Mouse (Mus musculus) layer of hippocampus, adult 2 months (tissue): ENCODE data around the gene Ifnar1. TPM values are rescaled to one million over a fixed set of nuclear protein-coding genes. Genes with fewer than 3 reads are reported as not detected.

Source experiments
- DNase-seq, 2 experiments: peaks; one replicate each; pipeline ENCODE4 v3.0.0; 2022; ENCODE audit warnings: low spot score in 2 of 2
- H3K27ac ChIP-seq: fragments of 200-600 bp; 2 replicates; pipeline ENCODE4 v1.8.1; 2022
- H3K4me3 ChIP-seq: fragments of 200-600 bp; 2 replicates; pipeline ENCODE4 v1.8.1; 2022; ENCODE audit warnings: mild to moderate bottlenecking
- CTCF ChIP-seq: fragments of 200-600 bp; conservative IDR thresholded peaks from 2 replicates; pipeline ENCODE4 v1.8.1; 2022; ENCODE audit warnings: antibody characterized with exemption, mild to moderate bottlenecking, moderate library complexity
- total RNA-seq, 2 experiments: library from RNA; stranded (reverse); gene quantifications; 2 replicates each; pipeline ENCODE4 v1.2.3; 2021

Gene Ifnar1
- total RNA-seq, 2 experiments from 2014 or later: 42.2 to 45.9 TPM

DNA sequence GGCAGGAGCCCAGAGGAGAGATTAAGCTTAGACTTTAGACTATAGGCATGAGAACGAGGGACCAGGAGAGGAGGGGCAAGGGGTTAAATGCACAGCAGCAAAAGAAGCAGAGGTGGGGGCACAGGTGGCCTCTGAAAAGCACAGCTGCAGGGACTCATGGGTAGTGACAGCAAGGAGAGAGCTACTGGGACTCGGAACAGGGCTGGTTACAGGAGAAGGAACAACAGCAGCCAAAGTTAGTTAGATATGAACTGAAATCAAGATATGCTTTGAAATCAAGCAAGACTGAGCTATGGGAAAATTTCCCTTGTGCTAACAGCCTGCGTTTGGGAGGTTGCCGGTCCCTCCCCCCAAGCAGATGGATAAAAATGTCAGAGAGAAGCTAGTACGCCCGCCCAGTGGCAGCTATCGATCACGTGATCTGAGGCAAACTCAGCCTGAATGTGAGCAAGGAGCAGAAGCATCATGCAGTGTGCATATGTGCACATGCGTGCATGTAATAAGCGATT is 56.6 kb downstream of the Ifnar1 start:
- peak; percentile 69 to 84 for DNase-seq
- no peak for TF ChIP-seq CTCF
- no peak overlapping the region for H3K4me3 ChIP-seq
- peak overlapping the region; percentile 78 for H3K27ac ChIP-seq

DNA sequence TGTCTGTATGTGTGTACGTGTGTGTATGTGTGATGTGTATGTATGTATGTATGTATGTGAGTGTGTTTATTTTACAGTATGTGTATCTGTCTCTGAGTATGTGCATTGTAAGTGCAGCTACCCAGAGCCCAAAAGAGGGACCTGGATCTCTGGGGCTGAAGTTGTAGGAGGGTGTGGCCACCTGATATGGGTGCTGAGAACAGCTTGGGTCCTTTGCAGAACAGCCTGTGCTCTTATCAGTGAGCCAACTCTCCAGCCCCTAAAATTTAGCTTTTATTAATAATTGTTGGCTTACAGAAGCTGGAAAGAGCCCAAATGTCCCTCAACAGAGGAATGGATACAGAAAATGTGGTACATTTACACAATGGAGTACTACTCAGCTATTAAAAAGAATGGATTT is 58.6 kb downstream of the Ifnar1 start:
- DNase-seq: no peak
- TF ChIP-seq CTCF: no peak
- H3K27ac ChIP-seq: no peak overlapping the region
- no peak overlapping the region for H3K4me3 ChIP-seq

DNA sequence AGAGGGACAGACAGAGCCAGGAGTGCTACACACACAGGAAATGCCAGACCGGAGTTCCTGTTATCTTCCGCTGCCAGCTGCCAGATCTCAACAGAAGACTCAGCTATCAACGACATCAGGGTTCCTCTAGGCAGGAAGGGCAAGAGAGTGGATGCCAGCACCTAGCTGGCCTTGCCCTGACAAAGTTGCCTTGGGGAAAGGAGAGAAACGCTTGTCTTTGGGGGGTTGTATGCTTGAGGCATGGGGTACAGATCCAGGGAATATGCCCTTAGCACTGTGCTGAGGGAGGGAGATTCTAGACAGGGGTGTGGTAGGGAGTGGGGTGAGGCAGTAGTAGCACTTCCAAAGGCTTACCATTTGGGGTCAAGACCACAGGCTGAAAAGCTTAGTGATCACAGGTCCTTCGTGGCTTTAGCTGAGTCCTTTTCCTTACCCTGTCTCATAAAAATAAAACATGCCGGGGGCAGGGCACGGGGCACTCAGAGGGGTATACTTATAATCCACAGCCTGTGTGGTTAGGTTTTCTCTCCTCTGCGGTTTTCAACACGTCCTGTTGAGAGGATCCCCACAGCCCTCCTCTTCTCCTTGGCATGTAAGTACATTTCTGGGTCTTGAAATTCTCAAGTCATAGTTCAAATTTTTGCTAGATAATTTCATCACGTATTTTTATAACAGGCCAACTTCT is 60.7 kb downstream of the Ifnar1 start:
- TF ChIP-seq CTCF: no peak
- Histone ChIP-seq H3K27ac (peak overlapping the region; percentile 98; the same call in 1 of the 2 replicates), H3K4me3 (no peak overlapping the region)
- DNase-seq: no peak

DNA sequence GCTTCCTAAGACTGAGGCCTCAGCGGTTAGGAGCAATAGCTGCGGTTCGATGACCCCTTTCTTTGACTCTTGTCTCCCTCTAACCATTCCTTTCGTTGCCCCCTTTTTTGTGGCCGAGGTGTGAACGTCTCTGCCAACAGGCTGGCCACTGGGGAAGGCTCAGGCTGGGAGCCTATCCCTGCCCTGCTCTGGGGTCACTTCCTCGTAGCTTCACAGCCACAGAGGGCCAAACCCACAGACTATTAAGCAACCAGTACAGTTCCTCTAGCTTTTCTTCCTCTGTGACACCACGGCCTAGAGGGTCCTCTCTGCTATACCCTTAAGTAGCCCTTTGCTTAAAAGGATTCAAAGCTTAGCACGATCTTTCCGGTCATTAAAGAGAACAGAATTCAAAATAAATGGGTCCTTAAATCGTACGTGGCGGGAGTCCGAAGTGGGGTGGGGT is 61.4 kb downstream of the Ifnar1 start:
- DNase-seq: no peak
- TF ChIP-seq CTCF: no peak
- Histone ChIP-seq H3K4me3 (peak overlapping the region; percentile 98), H3K27ac (peak overlapping the region; percentile 98)

DNA sequence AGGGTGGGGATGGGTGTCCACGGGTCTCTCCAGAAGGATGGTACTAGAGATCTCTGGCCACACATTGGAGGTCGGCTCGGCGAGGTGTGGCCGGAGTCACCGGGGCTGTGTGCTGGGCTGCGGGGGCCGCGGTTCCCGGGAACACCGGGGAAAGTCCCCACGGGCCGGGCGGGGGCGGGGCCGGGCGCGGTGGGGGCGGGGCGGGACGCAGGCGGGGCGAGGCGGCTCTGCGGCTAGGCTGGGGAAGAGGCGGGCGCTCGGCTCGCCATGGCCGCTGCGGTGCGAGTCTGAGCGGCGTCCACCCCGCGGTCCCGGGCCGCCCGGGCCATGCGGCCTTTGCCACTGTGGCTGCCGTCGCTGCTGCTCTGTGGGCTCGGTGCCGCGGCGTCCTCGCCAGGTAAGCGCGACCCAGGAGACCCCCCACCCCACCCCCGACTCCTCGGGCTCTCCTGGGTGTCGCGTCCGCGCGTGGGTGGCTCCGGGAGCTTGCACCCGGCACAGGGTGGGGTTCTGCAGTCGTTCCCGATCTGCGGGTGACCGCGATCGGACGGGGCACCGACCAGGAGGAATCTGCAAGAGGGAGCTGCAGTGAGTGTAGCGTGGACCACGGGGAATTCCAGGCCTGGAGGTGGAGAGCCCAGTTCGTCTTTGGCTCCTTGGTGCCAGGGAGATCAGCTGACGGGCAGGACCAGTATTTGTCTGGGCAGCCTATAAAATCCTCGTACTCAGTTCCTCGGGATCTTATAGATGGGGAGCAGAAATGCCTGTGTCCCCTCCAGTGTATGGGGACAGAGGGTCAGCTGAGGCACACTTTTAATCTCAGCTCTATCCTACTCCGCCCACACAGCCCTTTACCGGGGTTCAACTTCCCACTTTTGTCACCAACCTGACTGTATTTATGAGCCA is 62.1 kb downstream of the Ifnar1 start, which contains the start of gene Ifngr2:
Gene Ifngr2 (plus strand): TSS at position 237 of the 906 bp plus-strand sequence.
- DNase-seq: peak in 1 of 2 experiments; percentile 42
- no peak for TF ChIP-seq CTCF
- Histone ChIP-seq H3K4me3 (peak within 1 kb of the TSS; percentile 98), H3K27ac (peak within 1 kb of the TSS; percentile 98)

DNA sequence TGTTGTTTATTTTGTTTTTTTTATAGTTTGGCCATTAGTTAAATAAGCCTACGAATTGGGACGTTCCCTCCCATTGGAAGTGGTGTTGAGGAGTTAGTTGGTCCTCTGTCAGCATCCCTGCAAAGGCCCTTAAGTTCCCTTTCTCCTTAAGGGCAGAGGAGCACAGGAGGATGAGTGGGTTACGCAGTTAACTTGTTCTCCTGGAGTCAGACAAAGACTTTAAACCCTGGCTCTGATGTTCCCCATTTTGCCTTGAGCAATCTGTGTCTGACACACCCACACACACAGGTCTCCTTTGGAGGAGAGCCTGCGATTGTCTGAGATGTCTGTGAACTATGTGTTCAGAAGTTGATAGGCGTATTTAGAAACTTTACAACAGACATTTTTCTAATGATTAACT is 62.9 kb downstream of the Ifnar1 start:
- H3K4me3 ChIP-seq: peak overlapping the region; percentile 98
- DNase-seq: no peak

DNA sequence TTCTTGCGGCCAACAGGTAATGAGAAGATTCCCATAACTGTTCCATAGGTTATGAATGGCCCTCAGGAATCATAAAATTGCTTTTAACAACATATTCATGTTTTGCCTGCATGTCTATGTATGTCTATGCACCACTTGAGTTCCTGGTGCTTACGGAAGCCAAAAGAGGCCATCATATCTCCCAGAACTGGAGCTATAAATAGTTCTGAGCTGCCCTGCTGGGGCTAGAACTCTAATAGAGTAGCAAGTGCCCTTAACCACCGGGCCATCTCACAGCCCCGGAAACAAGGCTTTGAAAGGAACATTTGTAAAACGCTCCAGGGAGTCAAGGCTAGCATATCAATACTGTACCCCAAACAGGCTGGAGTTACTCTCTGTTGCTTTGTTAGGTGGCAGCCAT is 63.5 kb downstream of the Ifnar1 start:
- peak overlapping the region; percentile 98; the same call in 1 of the 2 replicates for H3K27ac ChIP-seq
- DNase-seq: no peak
- H3K4me3 ChIP-seq: peak overlapping the region; percentile 98
- no peak for TF ChIP-seq CTCF

More for the DNA sequence above, 62.9 kb downstream of the Ifnar1 start:
- no peak for TF ChIP-seq CTCF
- H3K27ac ChIP-seq: peak overlapping the region; percentile 98; the same call in 1 of the 2 replicates

DNA sequence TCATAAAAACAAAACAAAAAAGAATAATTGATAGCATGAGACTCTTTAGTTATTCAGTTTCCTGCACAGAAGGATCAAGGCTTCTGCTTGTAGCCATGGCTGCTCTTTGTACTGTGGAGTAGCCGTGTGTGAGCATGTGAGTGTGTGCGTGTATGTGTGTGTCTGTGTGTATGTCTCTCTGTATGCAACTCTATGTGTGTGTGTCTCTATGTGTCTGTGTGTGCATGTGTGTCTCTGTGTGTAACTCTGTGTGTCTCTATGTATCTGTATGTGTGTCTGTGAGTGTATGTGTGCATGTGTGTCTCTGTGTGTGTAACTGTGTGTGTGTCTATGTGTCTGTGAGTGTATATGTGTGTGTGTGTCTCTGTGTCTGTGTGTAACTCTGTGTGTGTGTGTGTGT is 64.0 kb downstream of the Ifnar1 start:
- TF ChIP-seq CTCF: no peak
- H3K27ac ChIP-seq: peak overlapping the region; percentile 98; the same call in 1 of the 2 replicates
- no peak for DNase-seq
- peak overlapping the region; percentile 98 for H3K4me3 ChIP-seq

DNA sequence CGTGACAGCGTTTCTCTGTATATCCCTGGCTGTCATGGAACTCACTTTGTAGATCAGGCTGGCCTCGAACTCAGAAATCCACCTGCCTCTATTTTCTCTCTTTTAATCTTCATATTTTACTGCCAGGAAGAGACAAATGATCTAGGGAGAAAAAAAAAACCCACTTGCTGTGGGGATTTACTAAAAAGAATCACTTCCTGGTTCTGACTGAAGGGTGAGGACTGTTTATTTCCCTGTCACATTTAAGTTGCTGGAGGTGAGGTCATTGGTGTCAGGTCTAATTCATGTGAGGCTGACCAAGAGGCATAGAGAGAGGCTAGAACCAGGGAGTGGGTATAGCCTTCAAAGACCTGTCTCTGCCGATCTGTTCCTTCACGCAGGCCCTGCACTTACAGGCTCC is 64.6 kb downstream of the Ifnar1 start:
- no peak overlapping the region for H3K27ac ChIP-seq
- no peak for TF ChIP-seq CTCF
- DNase-seq: no peak
- no peak overlapping the region for H3K4me3 ChIP-seq

DNA sequence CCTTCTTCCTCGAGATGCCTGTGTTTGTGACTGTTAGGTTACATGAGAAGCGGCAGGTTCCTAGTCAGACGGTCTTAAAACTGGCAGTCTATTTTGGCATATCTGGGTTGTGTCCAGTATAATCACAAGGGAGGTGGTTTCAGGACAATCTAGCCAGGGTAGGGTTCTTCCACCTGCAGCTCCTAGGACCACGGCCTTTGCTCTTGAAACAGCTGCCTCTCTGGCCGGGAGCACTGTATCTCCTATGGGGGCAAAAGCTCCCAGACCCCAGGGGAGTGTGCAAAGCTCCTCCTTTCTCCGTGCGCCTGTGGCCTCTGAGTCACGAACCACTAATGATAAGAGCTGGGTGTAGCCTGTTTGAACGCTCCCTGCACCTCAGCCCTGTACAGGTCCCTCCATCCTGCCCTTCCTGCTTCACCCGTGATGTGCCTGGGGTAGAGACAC is 66.1 kb downstream of the Ifnar1 start:
- no peak for DNase-seq

DNA sequence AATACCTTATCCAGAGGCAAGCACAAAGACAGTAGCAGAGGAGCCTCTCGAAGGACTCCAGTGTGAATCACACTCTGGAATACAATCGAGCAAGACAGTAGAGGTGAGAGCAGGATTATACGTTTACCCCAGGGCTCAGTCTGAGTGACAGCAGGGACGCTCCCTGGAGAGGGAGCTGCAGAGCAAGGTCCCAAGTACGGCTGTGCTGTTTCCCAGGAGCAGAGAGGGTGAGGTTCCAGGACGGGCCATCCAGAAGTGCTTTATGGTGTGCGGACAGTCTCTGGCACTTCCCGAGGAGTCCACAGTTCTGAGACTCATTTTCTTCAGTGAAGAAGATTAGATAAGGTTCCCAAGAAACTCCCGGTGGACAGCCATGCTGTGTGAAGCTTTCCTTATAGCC is 67.0 kb downstream of the Ifnar1 start:
- no peak for DNase-seq
- no peak for TF ChIP-seq CTCF
- H3K27ac ChIP-seq: no peak overlapping the region

More for the DNA sequence above, 66.1 kb downstream of the Ifnar1 start:
- Histone ChIP-seq H3K4me3 (no peak overlapping the region), H3K27ac (no peak overlapping the region)
- TF ChIP-seq CTCF: no peak

DNA sequence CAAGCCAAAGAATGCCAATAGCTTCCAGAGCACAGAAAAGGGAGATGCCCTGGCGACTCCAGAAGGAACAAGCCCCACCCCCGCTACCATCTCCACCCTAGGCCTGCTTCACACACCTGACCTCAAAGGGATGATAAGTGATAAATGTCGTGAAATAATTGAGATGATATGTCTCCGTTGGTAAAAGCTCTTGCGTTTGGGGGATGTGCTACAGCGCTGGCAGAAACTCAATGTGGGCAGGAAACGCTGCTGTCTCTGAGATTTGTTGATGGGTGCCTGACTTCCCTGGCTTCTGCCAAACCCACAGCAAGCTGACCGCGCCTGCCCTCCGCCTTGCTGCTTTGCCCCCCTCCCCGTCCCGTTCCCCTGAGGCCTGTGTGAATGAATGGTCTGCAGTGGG is 68.6 kb downstream of the Ifnar1 start:
- DNase-seq: no peak
- no peak for TF ChIP-seq CTCF
- H3K4me3 ChIP-seq: peak overlapping the region; percentile 17; the same call in 1 of the 2 replicates
- H3K27ac ChIP-seq: peak overlapping the region; percentile 32; the same call in 1 of the 2 replicates

More for the DNA sequence above, 67.0 kb downstream of the Ifnar1 start:
- no peak overlapping the region for H3K4me3 ChIP-seq

DNA sequence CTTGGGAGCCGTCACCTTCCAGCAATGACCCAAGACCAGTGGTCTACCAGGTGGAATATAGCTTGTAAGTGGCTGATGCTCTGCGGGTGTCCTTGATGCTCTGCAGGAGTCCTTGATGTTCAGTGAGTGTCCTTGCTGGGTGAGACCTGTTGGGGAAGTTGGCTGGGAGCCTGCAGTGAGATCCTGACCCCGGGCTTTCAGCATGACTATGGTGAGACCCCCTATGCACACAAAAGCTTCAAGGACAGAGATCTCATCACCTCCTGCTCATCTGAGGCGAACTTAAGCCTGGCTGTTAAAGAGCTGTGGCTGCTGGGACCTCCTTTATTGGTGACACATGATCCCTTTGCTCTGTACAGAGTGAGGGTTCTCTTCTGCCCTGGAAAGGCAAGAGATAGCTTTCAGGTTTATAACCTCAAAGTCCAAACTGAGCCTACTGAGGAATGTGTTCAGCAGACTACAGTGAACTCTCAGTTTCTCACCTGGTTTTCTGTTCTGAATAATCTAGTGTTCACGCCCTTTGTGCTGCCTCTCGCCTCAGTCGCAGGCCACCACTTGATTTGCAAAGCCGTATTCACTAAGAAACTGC is 70.1 kb downstream of the Ifnar1 start:
- Histone ChIP-seq H3K27ac (no peak overlapping the region), H3K4me3 (no peak overlapping the region)
- DNase-seq: no peak
- no peak for TF ChIP-seq CTCF
